In the genomic region with DNA sequence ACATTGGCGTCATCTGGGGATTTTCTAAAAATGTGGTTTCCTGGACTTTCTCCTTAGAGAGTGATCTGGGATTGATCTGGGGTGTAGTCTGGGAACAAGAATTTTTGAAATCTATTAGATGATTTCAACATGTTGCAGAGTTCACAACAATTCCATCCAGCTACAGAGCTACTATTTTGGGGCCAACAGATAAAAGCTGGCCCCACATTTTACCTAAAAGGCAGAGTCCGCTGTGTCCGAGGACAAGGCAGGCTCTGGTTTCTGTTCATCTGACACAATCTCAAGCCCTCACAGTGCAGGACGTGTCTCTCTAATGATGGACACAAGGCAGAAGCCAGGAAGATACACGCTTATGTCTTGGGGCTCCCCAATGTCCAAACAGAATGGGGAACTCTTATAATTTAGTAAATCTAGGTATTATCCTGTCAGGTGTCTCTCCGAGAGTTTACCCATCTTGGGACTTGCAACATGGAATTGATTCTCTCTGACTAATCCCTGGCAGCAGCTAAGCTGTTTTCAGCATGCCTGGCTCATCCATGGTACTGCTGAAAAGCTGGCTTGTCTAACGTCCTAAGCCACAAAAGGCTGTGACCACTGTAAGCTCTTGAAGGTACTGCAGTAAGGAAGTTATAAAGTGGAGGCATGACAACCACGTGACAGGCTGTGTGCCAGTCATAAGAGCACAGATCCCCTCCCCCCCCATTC, we compare ENCODE assay signal across 15 mouse cellular contexts. TPM values are rescaled to one million over a fixed set of nuclear protein-coding genes. Genes with fewer than 3 reads are reported as not detected.
DNase-seq lines count a peak whose midpoint lies in the region; ATAC-seq lines count a peak whose summit lies in the region.
"Had no signal": no experiment of that assay in that cellular context is flagged by ENCODE, and none has a peak within 500 bp of the region (broad histone marks: within the 10 kb centered on the region; RNA-seq: fewer than 3 reads in every experiment).

No protein-coding gene starts in this region.

- peaks cover 72% of the 10 kb centered on the region for H3K4me1 ChIP-seq in heart, embryonic 13.5 days

- no peaks in the 10 kb centered on the region for H3K27me3 ChIP-seq in heart, embryonic 13.5 days (replicated peaks)
- H3K27me3 ChIP-seq: limb, embryonic 13.5 days had no signal

- no peak overlapping the region for H3K4me3 ChIP-seq in heart, embryonic 13.5 days
- H3K4me3 ChIP-seq: layer of hippocampus, adult 2 months; limb, embryonic 13.5 days had no signal

- H3K9ac ChIP-seq in heart, embryonic 13.5 days, result peak overlapping the region; percentile 41; the same call in 1 of the 2 replicates
- H3K9ac ChIP-seq: limb, embryonic 13.5 days had no signal

- H3K9me3 ChIP-seq in heart, embryonic 13.5 days, result no peaks in the 10 kb centered on the region
- H3K9me3 ChIP-seq: limb, embryonic 13.5 days had no signal

- ATAC-seq in heart, embryonic 13.5 days (ENCODE audit: extremely low read depth, insufficient number of reproducible peaks, low FRiP score, low TSS enrichment), result no peak
- no peak for ATAC-seq in monocyte, adult 5-6 weeks (replicated peaks; ENCODE audit: insufficient number of reproducible peaks, low FRiP score, low TSS enrichment, poor library complexity, severe bottlenecking)
- ATAC-seq: forebrain, embryonic 16.5 days; hindbrain, postnatal 0 days had no signal

- peak overlapping the region; percentile 70 for H3K27ac ChIP-seq in heart, embryonic 13.5 days (replicated peaks)
- H3K27ac ChIP-seq: hindbrain, postnatal 0 days; limb, embryonic 13.5 days had no signal

- intact Hi-C loops in heart, postnatal 36 days (cut with DNase I), result no loop called here

- H3K36me3 ChIP-seq in heart, embryonic 13.5 days, result peaks cover 14% of the 10 kb centered on the region

- WGBS in heart, embryonic 13.5 days, result 29% methylated on average over 8 of the region's 8 CpGs

- H3K4me2 ChIP-seq in heart, embryonic 13.5 days, result peak overlapping the region; percentile 47
- H3K4me2 ChIP-seq: limb, embryonic 13.5 days had no signal

- no peak for DNase-seq in heart, postnatal 36 days
- peak; percentile 22 for DNase-seq in retina, adult 2 months (ENCODE audit: low read depth, low spot score)
- no peak for DNase-seq in retina, embryonic 14.5 days (ENCODE audit: low spot score)
- DNase-seq in induced T-regulatory cell, adult 2 months (ENCODE audit: low read depth), result peak; percentile 47
- no peak for DNase-seq in thymus, adult 18-20 months
- DNase-seq: adrenal gland, postnatal 10 days; kidney, adult 18-20 months; spleen, adult 18-20 months; thymus, postnatal 36 days had no signal

RNA-seq across cellular contexts. Expression of gene Eif2d, which starts 32.1 kb away (rescaled TPM):
- 41.1 and 47.1 TPM in 2 replicates for polyA plus RNA-seq in heart, embryonic 13.5 days (2015; fragmentation: Nextera tagmentation; extraction: Ambion mirVana)
- total RNA-seq in heart, postnatal 36 days (2021), result 10 to 100 TPM; 34.0 to 39.3 TPM
- total RNA-seq in monocyte, adult 5-6 weeks (2017), result 4.0 to 11.8 TPM (median 9.0 TPM) in 3 replicates

RNA-seq across cellular contexts. Expression of gene Dyrk3, which starts 47.0 kb away (rescaled TPM):
- 3.2 and 4.5 TPM in 2 replicates for polyA plus RNA-seq in heart, embryonic 13.5 days (2015; fragmentation: Nextera tagmentation; extraction: Ambion mirVana)
- under 1 TPM; 0.14 to 0.33 TPM for total RNA-seq in heart, postnatal 36 days (2021)
- 0.67 to 5.1 TPM (median 0.68 TPM) in 3 replicates for total RNA-seq in monocyte, adult 5-6 weeks (2017)

RNA-seq across cellular contexts. Expression of gene Rassf5, which starts 60.0 kb away (rescaled TPM):
- polyA plus RNA-seq in heart, embryonic 13.5 days (2015; fragmentation: Nextera tagmentation; extraction: Ambion mirVana), result 14.9 and 18.2 TPM in 2 replicates
- 1 to 10 TPM; 1.7 to 1.8 TPM for total RNA-seq in heart, postnatal 36 days (2021)
- 231 to 259 TPM (median 238 TPM) in 3 replicates for total RNA-seq in monocyte, adult 5-6 weeks (2017)

Comparison
In these comparisons a context has a peak if more than half of its experiments do, and no peak if none do; other contexts are left out.
1. DNase-seq: peak in retina, adult 2 months (single experiment) and induced T-regulatory cell, adult 2 months (single experiment); none in heart, postnatal 36 days (0 of 2), retina, embryonic 14.5 days (single experiment) and thymus, adult 18-20 months (0 of 2).
2. RNA of gene Rassf5, which starts 60.0 kb away (total RNA-seq): 231 to 259 TPM in monocyte, adult 5-6 weeks; 1.7 to 1.8 TPM in heart, postnatal 36 days; every median in the first group is over 10 times any median in the second.